Mouse (Mus musculus): Measurements from ENCODE around the gene Ccdc62. TPM values are rescaled to one million over a fixed set of nuclear protein-coding genes. Genes with fewer than 3 reads are reported as not detected.
A peak's percentile ranks its signal among the peaks of the same experiment; 100 is the strongest.

The Ccdc62 gene
- polyA plus RNA-seq, 1 experiment = 79.8 TPM

DNA sequence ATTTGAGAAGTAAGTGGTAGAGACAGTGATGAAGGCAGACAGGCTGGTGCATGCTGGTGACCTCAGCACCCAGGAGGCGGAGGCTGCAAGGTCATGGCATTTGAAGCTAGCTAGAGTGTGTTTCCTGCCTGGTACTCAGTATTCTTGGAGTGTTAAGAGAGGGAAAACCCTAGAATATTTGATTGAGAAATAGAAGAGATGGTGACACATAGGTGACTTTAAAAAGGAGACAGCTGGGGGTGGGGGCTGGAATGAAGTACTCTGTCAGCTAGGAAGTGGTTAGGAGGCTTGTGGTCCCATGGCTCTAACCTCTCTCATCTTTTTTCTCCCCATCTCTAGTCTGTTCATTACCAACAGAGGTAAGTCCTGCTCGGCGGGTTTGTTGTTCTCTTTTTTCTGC is 15.6 kb upstream of the Ccdc62 start:
- Histone ChIP-seq H3K4me1 (ENCODE audit: control insufficient read depth, insufficient read depth, low read length) (no peaks in the 10 kb centered on the region), H3K27me3 (ENCODE audit: control insufficient read depth, insufficient read depth, low read length) (no peaks in the 10 kb centered on the region), H3K4me3 (ENCODE audit: control insufficient read depth, low read depth, low read length) (no peak overlapping the region), H3K36me3 (ENCODE audit: control insufficient read depth, insufficient read depth, low read length) (no peaks in the 10 kb centered on the region; the same call in 1 of the 2 replicates), H3K27ac (ENCODE audit: control insufficient read depth, insufficient read depth, low read depth, low read length) (no peak overlapping the region)
- TF ChIP-seq POLR2A (IDR thresholded peaks at IDR 0.05; ENCODE audit: control insufficient read depth, low read depth, low read length) = no peak
- no peak for TF ChIP-seq CTCF (IDR thresholded peaks at IDR 0.05; ENCODE audit: control insufficient read depth, insufficient read depth, insufficient replicate concordance, low read depth, low read length)

DNA sequence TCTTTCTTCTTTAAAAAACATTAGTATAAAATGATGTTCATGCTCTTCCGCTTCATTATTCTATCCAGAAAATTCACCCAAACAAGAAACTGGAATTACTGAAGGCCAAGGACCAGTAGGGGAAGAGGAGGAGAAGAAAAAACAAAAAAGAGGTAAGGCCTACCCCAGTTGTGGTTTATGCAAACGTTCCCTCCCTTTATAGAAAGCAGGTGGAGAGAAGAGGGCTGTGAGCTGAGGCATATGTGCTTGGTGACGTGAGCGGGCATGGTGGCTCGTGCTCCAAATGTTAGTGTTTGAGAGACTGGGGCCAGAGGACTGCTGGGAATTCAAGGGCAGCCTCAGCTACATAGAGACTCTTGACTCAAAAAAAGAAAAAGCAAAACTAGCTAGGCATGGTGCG is 8.4 kb upstream of the Ccdc62 start:
- H3K4me3 ChIP-seq (ENCODE audit: control insufficient read depth, low read depth, low read length) = no peak overlapping the region
- no peak overlapping the region for H3K27ac ChIP-seq (ENCODE audit: control insufficient read depth, insufficient read depth, low read depth, low read length)
- no peaks in the 10 kb centered on the region for H3K4me1 ChIP-seq (ENCODE audit: control insufficient read depth, insufficient read depth, low read length)
- peaks cover 3% of the 10 kb centered on the region for H3K36me3 ChIP-seq (ENCODE audit: control insufficient read depth, insufficient read depth, low read length)
- no peak for TF ChIP-seq CTCF (IDR thresholded peaks at IDR 0.05; ENCODE audit: control insufficient read depth, insufficient read depth, insufficient replicate concordance, low read depth, low read length)
- TF ChIP-seq POLR2A (IDR thresholded peaks at IDR 0.05; ENCODE audit: control insufficient read depth, low read depth, low read length) = no peak
- no peaks in the 10 kb centered on the region for H3K27me3 ChIP-seq (ENCODE audit: control insufficient read depth, insufficient read depth, low read length)

DNA sequence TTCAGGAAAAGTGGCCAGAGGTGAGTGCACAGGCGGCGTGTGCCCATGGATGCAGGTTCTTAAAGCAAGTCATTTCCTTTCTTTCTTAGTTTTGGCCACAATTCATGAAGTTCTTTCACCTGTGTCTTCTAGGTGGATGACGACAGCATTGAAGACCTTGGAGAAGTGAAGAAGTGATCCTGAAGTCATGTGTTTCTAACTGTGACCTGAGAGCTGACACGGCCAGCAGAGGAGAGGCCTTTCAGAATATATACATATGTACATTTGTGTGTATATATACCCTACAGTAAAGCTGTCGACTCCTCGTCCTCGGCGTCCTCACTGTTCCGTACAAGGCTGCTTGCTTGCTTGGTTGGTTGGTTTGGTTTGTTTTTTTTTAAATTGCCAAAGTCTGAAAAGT is 3.4 kb upstream of the Ccdc62 start, which contains the start of gene Gm43518:
TSS of gene Gm43518 (plus strand) at position 301 of the 400 bp plus-strand sequence.
- H3K27me3 ChIP-seq (ENCODE audit: control insufficient read depth, insufficient read depth, low read length) = no peaks in the 10 kb centered on the region
- H3K36me3 ChIP-seq (ENCODE audit: control insufficient read depth, insufficient read depth, low read length) = peaks cover 2% of the 10 kb centered on the region; the same call in 1 of the 2 replicates
- H3K4me3 ChIP-seq (ENCODE audit: control insufficient read depth, low read depth, low read length) = no peak within 1 kb of the TSS
- no peak within 1 kb of the TSS for H3K27ac ChIP-seq (ENCODE audit: control insufficient read depth, insufficient read depth, low read depth, low read length)
- TF ChIP-seq CTCF (IDR thresholded peaks at IDR 0.05; ENCODE audit: control insufficient read depth, insufficient read depth, insufficient replicate concordance, low read depth, low read length) = no peak
- TF ChIP-seq POLR2A (IDR thresholded peaks at IDR 0.05; ENCODE audit: control insufficient read depth, low read depth, low read length) = no peak
- H3K4me1 ChIP-seq (ENCODE audit: control insufficient read depth, insufficient read depth, low read length) = peaks cover 6% of the 10 kb centered on the region

DNA sequence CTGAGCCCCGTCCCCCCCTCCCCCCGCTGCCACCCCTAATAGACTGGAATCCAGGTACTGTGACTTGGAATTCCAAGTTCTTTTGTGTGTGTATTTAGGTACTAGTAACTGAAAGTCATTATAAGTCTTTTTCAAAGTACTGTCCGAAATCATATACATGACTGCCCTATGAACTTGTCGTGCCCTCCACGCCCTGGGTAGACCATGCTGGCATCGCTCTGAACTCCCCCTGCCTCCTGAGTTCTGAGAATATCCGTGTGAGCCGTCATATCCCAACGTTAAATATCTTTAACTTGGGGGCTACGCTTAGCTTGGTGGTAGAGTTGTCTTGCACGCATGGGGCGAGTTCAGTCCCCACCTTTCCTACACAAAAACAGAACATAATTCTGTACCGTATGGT is 652 bp downstream of the Ccdc62 start:
- Histone ChIP-seq H3K4me1 (ENCODE audit: control insufficient read depth, insufficient read depth, low read length) (peaks cover 10% of the 10 kb centered on the region), H3K27ac (ENCODE audit: control insufficient read depth, insufficient read depth, low read depth, low read length) (peak overlapping the region; percentile 94), H3K4me3 (ENCODE audit: control insufficient read depth, low read depth, low read length) (peak overlapping the region; percentile 91), H3K27me3 (ENCODE audit: control insufficient read depth, insufficient read depth, low read length) (no peaks in the 10 kb centered on the region), H3K36me3 (ENCODE audit: control insufficient read depth, insufficient read depth, low read length) (no peaks in the 10 kb centered on the region; the same call in 1 of the 2 replicates)
- no peak for TF ChIP-seq CTCF (IDR thresholded peaks at IDR 0.05; ENCODE audit: control insufficient read depth, insufficient read depth, insufficient replicate concordance, low read depth, low read length)
- TF ChIP-seq POLR2A (IDR thresholded peaks at IDR 0.05; ENCODE audit: control insufficient read depth, low read depth, low read length) = no peak

DNA sequence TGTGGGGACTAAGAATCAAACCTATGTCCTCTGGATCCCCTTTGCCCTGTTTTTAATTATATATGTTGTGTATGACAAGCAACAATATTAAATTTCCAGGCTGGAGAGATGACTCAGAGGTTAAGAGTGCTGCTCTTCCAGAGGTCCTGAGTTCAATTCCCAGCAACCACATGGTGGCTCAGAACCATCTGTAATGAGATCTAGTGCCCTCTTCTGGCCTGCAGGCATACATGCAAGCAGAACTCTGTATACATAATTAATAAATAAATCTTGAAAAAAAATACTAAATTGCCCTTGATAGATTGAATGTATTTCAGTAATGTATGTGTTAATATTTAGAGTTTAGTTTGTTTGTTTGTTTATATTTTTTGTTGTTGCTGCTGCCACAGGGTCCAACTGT is 2.4 kb downstream of the Ccdc62 start:
- Histone ChIP-seq H3K4me3 (ENCODE audit: control insufficient read depth, low read depth, low read length) (no peak overlapping the region), H3K27me3 (ENCODE audit: control insufficient read depth, insufficient read depth, low read length) (no peaks in the 10 kb centered on the region), H3K4me1 (ENCODE audit: control insufficient read depth, insufficient read depth, low read length) (peaks cover 10% of the 10 kb centered on the region), H3K36me3 (ENCODE audit: control insufficient read depth, insufficient read depth, low read length) (no peaks in the 10 kb centered on the region; the same call in 1 of the 2 replicates), H3K27ac (ENCODE audit: control insufficient read depth, insufficient read depth, low read depth, low read length) (no peak overlapping the region)
- TF ChIP-seq CTCF (IDR thresholded peaks at IDR 0.05; ENCODE audit: control insufficient read depth, insufficient read depth, insufficient replicate concordance, low read depth, low read length) (no peak), POLR2A (IDR thresholded peaks at IDR 0.05; ENCODE audit: control insufficient read depth, low read depth, low read length) (no peak)

DNA sequence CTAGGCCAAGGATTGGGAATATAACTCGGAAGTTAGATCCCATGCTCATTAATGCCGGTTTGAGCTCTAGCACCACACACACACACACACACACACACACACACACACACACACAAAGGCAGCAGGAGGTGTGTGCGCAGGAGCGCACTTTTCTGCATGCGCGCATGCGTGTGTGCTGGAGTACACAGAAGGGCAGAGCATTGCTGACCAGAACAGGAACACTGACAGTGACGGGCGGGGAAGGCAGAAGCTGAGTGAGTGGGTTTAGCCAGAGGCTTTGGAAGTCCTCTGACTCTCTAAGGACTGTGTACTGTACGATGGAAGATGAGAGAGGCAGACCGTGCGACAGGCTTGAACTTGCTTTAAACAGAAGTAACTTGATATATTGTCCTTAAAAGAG is 3.1 kb downstream of the Ccdc62 start:
- Histone ChIP-seq H3K4me1 (ENCODE audit: control insufficient read depth, insufficient read depth, low read length) (peaks cover 10% of the 10 kb centered on the region), H3K4me3 (ENCODE audit: control insufficient read depth, low read depth, low read length) (peak overlapping the region; percentile 44), H3K36me3 (ENCODE audit: control insufficient read depth, insufficient read depth, low read length) (no peaks in the 10 kb centered on the region; the same call in 1 of the 2 replicates), H3K27me3 (ENCODE audit: control insufficient read depth, insufficient read depth, low read length) (no peaks in the 10 kb centered on the region), H3K27ac (ENCODE audit: control insufficient read depth, insufficient read depth, low read depth, low read length) (no peak overlapping the region)
- TF ChIP-seq POLR2A (IDR thresholded peaks at IDR 0.05; ENCODE audit: control insufficient read depth, low read depth, low read length) (no peak), CTCF (IDR thresholded peaks at IDR 0.05; ENCODE audit: control insufficient read depth, insufficient read depth, insufficient replicate concordance, low read depth, low read length) (no peak)

DNA sequence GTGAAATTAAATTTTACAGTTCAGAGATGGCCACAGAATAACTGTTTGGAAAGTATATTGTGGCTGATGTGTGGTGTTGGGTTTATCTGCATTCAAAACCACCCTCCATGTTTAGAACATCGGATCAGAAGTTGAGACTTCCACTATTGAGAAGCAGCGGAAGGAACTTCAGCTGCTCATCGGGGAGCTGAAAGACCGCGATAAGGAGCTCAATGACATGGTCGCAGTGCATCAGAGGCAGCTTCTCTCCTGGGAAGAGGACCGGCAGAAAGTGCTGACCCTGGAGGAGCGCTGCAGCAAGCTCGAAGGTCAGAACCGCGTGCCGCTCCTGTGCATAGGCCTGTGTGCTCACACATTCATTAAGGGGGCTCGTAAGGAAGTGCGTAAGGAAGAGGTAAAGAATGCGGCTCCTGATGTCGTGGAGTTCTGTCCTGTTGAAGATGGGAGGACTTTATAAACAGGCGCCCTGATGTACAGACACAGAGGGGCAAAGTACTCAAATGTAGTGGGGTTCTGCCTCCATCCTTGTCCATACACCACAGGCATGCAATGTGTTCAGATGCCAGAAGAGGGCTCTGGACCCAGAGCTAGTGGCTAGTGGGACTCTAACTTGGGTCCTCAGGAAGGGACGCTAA is 3.6 kb downstream of the Ccdc62 start:
- Histone ChIP-seq H3K27ac (ENCODE audit: control insufficient read depth, insufficient read depth, low read depth, low read length) (no peak overlapping the region), H3K27me3 (ENCODE audit: control insufficient read depth, insufficient read depth, low read length) (no peaks in the 10 kb centered on the region), H3K36me3 (ENCODE audit: control insufficient read depth, insufficient read depth, low read length) (no peaks in the 10 kb centered on the region; the same call in none of the 2 replicates), H3K4me1 (ENCODE audit: control insufficient read depth, insufficient read depth, low read length) (peaks cover 10% of the 10 kb centered on the region), H3K4me3 (ENCODE audit: control insufficient read depth, low read depth, low read length) (no peak overlapping the region)
- TF ChIP-seq CTCF (IDR thresholded peaks at IDR 0.05; ENCODE audit: control insufficient read depth, insufficient read depth, insufficient replicate concordance, low read depth, low read length) = peak; percentile 32; the same call in 1 of the 2 replicates
- TF ChIP-seq POLR2A (IDR thresholded peaks at IDR 0.05; ENCODE audit: control insufficient read depth, low read depth, low read length) = no peak
